Mouse (Mus musculus) heart, embryonic 12.5 days (tissue): ENCODE measurements around the gene Dapk1. TPM values are rescaled to one million over a fixed set of nuclear protein-coding genes. Genes with fewer than 3 reads are reported as not detected.

ENCODE experiments used
- ATAC-seq: fragments of 200-750 bp; cut with Nextera tagmentation; 2 replicates; pipeline ENCODE4 v1.8.0; 2017; ENCODE audit warnings: moderate TSS enrichment, moderate library complexity; ENCODE audit not compliant: insufficient number of reproducible peaks, low FRiP score
- H3K27ac ChIP-seq: fragments of 300-500 bp; sonication (generic); 2 replicates; pipeline ENCODE4 v1.5.1; 2016; ENCODE audit warnings: mild to moderate bottlenecking, moderate library complexity; ENCODE audit not compliant: poor library complexity, severe bottlenecking
- H3K27me3 ChIP-seq: fragments of 300-500 bp; sonication (generic); replicated peaks from 2 replicates; pipeline ENCODE4 v1.6.1; 2016; ENCODE audit warnings: mild to moderate bottlenecking, moderate library complexity
- H3K36me3 ChIP-seq: fragments of 300-500 bp; sonication (generic); 2 replicates; pipeline ENCODE4 v1.6.1; 2016; ENCODE audit warnings: mild to moderate bottlenecking, moderate library complexity
- H3K4me1 ChIP-seq: fragments of 300-500 bp; sonication (generic); replicated peaks from 2 replicates; pipeline ENCODE4 v1.6.1; 2016; ENCODE audit warnings: mild to moderate bottlenecking
- H3K4me2 ChIP-seq: fragments of 300-500 bp; sonication (generic); 2 replicates; pipeline ENCODE4 v1.6.1; 2016; ENCODE audit warnings: mild to moderate bottlenecking, moderate library complexity
- H3K4me3 ChIP-seq: fragments of 300-500 bp; sonication (generic); 2 replicates; pipeline ENCODE4 v1.5.1; 2016; ENCODE audit warnings: mild to moderate bottlenecking
- H3K9ac ChIP-seq: fragments of 300-500 bp; sonication (generic); 2 replicates; pipeline ENCODE4 v1.6.1; 2016; ENCODE audit warnings: mild to moderate bottlenecking, moderate library complexity
- H3K9me3 ChIP-seq: fragments of 300-500 bp; sonication (generic); replicated peaks from 2 replicates; pipeline ENCODE4 v1.6.1; 2016; ENCODE audit warnings: mild to moderate bottlenecking, moderate library complexity
- WGBS: fragments of 180-500 bp; shearing (Covaris S2); methylation state at CpG from one replicate; pipeline ENCODE4 v1.1.7; 2016; 5-methylcytosine and 5-hydroxymethylcytosine counted together
- polyA plus RNA-seq: library from polyadenylated mRNA; unstranded; fragments of >200 nt; fragmentation: Nextera tagmentation; extraction: Ambion mirVana; gene quantifications from 2 replicates; pipeline ENCODE4 v1.2.1, GENCODE M21; 2016

Dapk1 gene
- polyA plus RNA-seq, 1 experiment from 2014 or later = 12.5 TPM

GRCm38 (mm10) chr13:60664058-60664457 lies 62.3 kb downstream of the Dapk1 start:
- Histone ChIP-seq H3K27ac (no peak overlapping the region), H3K4me2 (no peak overlapping the region), H3K9ac (no peak overlapping the region), H3K4me1 (peaks cover 26% of the 10 kb centered on the region), H3K27me3 (no peaks in the 10 kb centered on the region), H3K4me3 (no peak overlapping the region), H3K36me3 (no peaks in the 10 kb centered on the region), H3K9me3 (no peaks in the 10 kb centered on the region)
- no peak for ATAC-seq
- 55% methylated on average over 3 of the region's 3 CpGs for WGBS

DNA sequence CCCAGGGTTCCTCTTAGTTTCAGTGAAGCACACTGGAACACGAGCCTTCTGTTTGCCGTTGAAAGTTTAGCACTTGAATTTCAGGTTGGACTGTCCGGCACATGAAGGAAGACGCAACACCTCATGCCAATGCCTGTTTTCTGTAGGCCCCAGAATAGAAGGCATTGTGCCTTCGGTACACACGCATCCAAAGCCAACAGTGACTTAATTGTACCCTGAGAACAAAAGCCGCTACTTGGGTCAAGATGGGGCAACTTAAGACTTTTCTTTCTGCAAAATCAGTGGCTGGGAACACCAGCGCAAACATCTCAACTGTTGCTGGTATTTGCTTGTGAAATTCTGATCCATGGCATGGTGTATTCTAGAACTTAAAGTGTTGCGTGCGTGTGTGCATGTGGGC lies 63.1 kb downstream of the Dapk1 start:
- H3K4me1 ChIP-seq = peaks cover 23% of the 10 kb centered on the region
- no peaks in the 10 kb centered on the region for H3K27me3 ChIP-seq
- no peak overlapping the region for H3K4me2 ChIP-seq
- no peak overlapping the region for H3K27ac ChIP-seq
- 88% methylated on average over 10 of the region's 10 CpGs for WGBS
- no peaks in the 10 kb centered on the region for H3K36me3 ChIP-seq
- no peak for ATAC-seq
- no peak overlapping the region for H3K4me3 ChIP-seq
- H3K9me3 ChIP-seq = no peaks in the 10 kb centered on the region
- H3K9ac ChIP-seq = no peak overlapping the region

- H3K27me3 ChIP-seq = no peaks in the 10 kb centered on the region
- WGBS = 84% methylated on average over 4 of the region's 4 CpGs
- no peak overlapping the region for H3K4me3 ChIP-seq
- ATAC-seq = no peak
- H3K4me2 ChIP-seq = no peak overlapping the region
- peaks cover 23% of the 10 kb centered on the region for H3K4me1 ChIP-seq
- no peak overlapping the region for H3K9ac ChIP-seq
- H3K27ac ChIP-seq = no peak overlapping the region
- H3K9me3 ChIP-seq = no peaks in the 10 kb centered on the region
- H3K36me3 ChIP-seq = no peaks in the 10 kb centered on the region
Measured at GRCm38 (mm10) chr13:60665402-60665801, 63.7 kb downstream of the Dapk1 start.

DNA sequence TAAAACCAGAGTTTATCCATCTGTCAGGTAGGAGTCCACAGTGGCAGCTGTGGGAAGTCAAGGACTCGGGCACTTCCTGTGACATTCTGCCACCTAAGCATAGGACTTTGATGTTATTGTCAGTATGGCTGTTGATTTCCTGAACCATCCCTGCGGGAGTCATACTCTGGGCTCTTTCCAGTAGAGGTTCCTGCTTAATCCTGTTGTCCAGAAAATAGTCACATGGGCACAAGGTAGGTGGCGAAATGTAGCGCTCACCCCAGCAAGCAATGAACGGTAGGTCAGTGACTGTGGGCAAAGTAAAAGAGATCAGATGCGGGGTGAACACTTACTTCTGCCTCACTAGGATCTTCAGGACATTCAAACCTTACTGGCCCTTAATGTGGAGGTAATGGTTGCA lies 66.3 kb downstream of the Dapk1 start:
- ATAC-seq = no peak
- WGBS = 71% methylated on average over 6 of the region's 6 CpGs
- Histone ChIP-seq H3K4me1 (peaks cover 40% of the 10 kb centered on the region), H3K4me2 (no peak overlapping the region), H3K4me3 (no peak overlapping the region), H3K9me3 (no peaks in the 10 kb centered on the region), H3K9ac (no peak overlapping the region), H3K27me3 (no peaks in the 10 kb centered on the region), H3K27ac (no peak overlapping the region), H3K36me3 (no peaks in the 10 kb centered on the region)

DNA sequence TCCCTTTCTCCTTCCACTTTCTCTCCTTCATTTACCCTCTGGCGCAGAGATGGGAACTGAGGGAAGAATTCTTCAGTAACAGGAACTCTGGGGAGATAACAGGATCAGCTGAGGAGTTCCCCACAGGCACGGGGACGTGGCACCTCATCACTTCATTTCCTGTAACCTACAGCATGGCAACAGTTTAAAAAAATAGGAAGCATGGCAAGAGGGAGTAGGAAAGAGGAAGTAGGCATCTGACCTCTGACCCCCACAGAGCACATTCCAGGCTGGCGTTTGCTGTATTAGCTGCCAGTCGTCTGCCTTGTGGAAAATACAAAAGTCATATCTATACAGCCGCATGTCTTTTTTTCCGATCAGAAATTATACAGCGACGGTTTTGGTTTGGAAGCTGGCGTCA lies 68.9 kb downstream of the Dapk1 start:
- H3K4me2 ChIP-seq = peak overlapping the region; percentile 17
- no peak for ATAC-seq

GRCm38 (mm10) chr13:60671235-60671634 lies 69.5 kb downstream of the Dapk1 start:
- Histone ChIP-seq H3K9ac (no peak overlapping the region), H3K4me3 (no peak overlapping the region), H3K27ac (peak overlapping the region; percentile 58), H3K27me3 (no peaks in the 10 kb centered on the region), H3K4me1 (peaks cover 58% of the 10 kb centered on the region), H3K4me2 (no peak overlapping the region), H3K36me3 (no peaks in the 10 kb centered on the region), H3K9me3 (no peaks in the 10 kb centered on the region)
- ATAC-seq = no peak
- WGBS = 48% methylated on average over 10 of the region's 10 CpGs

More for the DNA sequence above, 68.9 kb downstream of the Dapk1 start:
- no peak overlapping the region for H3K9ac ChIP-seq
- peaks cover 52% of the 10 kb centered on the region for H3K4me1 ChIP-seq
- H3K27me3 ChIP-seq = no peaks in the 10 kb centered on the region
- no peaks in the 10 kb centered on the region for H3K9me3 ChIP-seq
- H3K27ac ChIP-seq = peak overlapping the region; percentile 58
- no peak overlapping the region for H3K4me3 ChIP-seq
- no peaks in the 10 kb centered on the region for H3K36me3 ChIP-seq
- 30% methylated on average over 10 of the region's 10 CpGs for WGBS

GRCm38 (mm10) chr13:60672287-60672686 lies 70.5 kb downstream of the Dapk1 start:
- ATAC-seq = no peak
- whole genome bisulfite sequencing = 31% methylated on average over 8 of the region's 8 CpGs

GRCm38 (mm10) chr13:60672882-60673675 lies 71.3 kb downstream of the Dapk1 start:
- H3K4me1 ChIP-seq = peaks cover 55% of the 10 kb centered on the region
- H3K4me3 ChIP-seq = no peak overlapping the region
- no peaks in the 10 kb centered on the region for H3K9me3 ChIP-seq
- no peaks in the 10 kb centered on the region for H3K36me3 ChIP-seq
- H3K27ac ChIP-seq = no peak overlapping the region
- no peaks in the 10 kb centered on the region for H3K27me3 ChIP-seq
- peak; percentile 49 for ATAC-seq
- 54% methylated on average over 11 of the region's 11 CpGs for WGBS
- no peak overlapping the region for H3K4me2 ChIP-seq
- H3K9ac ChIP-seq = no peak overlapping the region

More at GRCm38 (mm10) chr13:60672287-60672686, 70.5 kb downstream of the Dapk1 start:
- Histone ChIP-seq H3K4me2 (no peak overlapping the region), H3K36me3 (no peaks in the 10 kb centered on the region), H3K9me3 (no peaks in the 10 kb centered on the region), H3K27me3 (no peaks in the 10 kb centered on the region), H3K4me3 (no peak overlapping the region), H3K9ac (no peak overlapping the region), H3K4me1 (peaks cover 58% of the 10 kb centered on the region), H3K27ac (no peak overlapping the region)

- WGBS = 14% methylated on average over 2 of the region's 2 CpGs
- Histone ChIP-seq H3K4me1 (peaks cover 51% of the 10 kb centered on the region), H3K36me3 (no peaks in the 10 kb centered on the region), H3K9ac (no peak overlapping the region), H3K27me3 (no peaks in the 10 kb centered on the region), H3K4me2 (no peak overlapping the region), H3K4me3 (no peak overlapping the region), H3K9me3 (no peaks in the 10 kb centered on the region), H3K27ac (no peak overlapping the region)
- no peak for ATAC-seq
Measured at GRCm38 (mm10) chr13:60674301-60674700, 72.6 kb downstream of the Dapk1 start.

DNA sequence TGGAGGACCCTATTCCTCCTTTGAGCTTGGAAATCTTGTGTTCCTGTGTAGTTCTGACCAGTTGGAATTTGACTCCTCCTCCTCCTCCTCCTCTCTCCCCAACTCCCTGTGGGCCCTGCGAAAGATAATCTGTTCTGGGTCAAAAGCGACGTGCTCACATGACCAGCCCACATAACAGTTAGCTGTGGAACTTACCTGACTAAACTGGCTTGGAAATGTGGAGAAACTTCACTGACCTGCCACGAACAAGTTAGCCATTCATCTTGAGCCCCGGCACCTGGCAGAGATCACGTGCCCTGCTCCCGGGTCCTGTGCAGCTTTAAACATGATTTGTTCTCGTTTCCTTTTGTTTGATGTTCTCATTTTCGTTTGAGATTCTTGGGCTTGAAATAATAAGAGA lies 73.2 kb downstream of the Dapk1 start:
- 26% methylated on average over 9 of the region's 9 CpGs for WGBS
- no peak overlapping the region for H3K9ac ChIP-seq
- H3K27me3 ChIP-seq = no peaks in the 10 kb centered on the region
- peaks cover 50% of the 10 kb centered on the region for H3K4me1 ChIP-seq
- no peak for ATAC-seq
- H3K9me3 ChIP-seq = no peaks in the 10 kb centered on the region
- peak overlapping the region; percentile 23; the same call in 1 of the 2 replicates for H3K4me2 ChIP-seq
- H3K4me3 ChIP-seq = no peak overlapping the region
- no peaks in the 10 kb centered on the region for H3K36me3 ChIP-seq
- no peak overlapping the region for H3K27ac ChIP-seq

DNA sequence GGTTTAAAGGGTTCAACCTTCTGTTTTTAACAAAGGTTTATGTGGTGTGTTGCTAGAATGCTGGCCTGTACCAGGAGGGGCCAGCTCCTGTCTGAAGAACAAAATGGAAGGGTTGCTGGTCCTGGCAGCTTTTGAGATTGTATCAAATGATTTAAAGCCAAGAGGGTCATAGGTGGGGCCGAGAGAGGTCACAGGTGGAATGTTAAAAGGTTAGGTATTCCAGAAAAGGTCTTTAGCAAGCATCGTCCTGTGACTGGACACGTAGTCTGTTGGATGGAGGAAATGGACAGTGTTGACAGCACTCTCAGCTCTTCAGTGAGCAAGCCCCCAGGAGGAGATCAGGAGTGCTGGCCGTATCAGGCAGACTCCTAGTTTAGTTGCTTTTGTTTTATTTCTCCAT lies 73.7 kb downstream of the Dapk1 start:
- Histone ChIP-seq H3K4me3 (no peak overlapping the region), H3K27ac (no peak overlapping the region), H3K9me3 (no peaks in the 10 kb centered on the region), H3K36me3 (no peaks in the 10 kb centered on the region), H3K27me3 (no peaks in the 10 kb centered on the region), H3K9ac (no peak overlapping the region), H3K4me2 (no peak overlapping the region), H3K4me1 (peaks cover 45% of the 10 kb centered on the region)
- 27% methylated on average over 4 of the region's 4 CpGs for WGBS
- ATAC-seq = no peak

GRCm38 (mm10) chr13:60678912-60679311 lies 77.2 kb downstream of the Dapk1 start:
- Histone ChIP-seq H3K27me3 (no peaks in the 10 kb centered on the region), H3K4me1 (peaks cover 23% of the 10 kb centered on the region), H3K36me3 (no peaks in the 10 kb centered on the region), H3K27ac (no peak overlapping the region), H3K9ac (no peak overlapping the region), H3K4me2 (no peak overlapping the region), H3K9me3 (no peaks in the 10 kb centered on the region), H3K4me3 (no peak overlapping the region)
- no peak for ATAC-seq
- WGBS = 64% methylated on average over 6 of the region's 6 CpGs
